In the genomic region with DNA sequence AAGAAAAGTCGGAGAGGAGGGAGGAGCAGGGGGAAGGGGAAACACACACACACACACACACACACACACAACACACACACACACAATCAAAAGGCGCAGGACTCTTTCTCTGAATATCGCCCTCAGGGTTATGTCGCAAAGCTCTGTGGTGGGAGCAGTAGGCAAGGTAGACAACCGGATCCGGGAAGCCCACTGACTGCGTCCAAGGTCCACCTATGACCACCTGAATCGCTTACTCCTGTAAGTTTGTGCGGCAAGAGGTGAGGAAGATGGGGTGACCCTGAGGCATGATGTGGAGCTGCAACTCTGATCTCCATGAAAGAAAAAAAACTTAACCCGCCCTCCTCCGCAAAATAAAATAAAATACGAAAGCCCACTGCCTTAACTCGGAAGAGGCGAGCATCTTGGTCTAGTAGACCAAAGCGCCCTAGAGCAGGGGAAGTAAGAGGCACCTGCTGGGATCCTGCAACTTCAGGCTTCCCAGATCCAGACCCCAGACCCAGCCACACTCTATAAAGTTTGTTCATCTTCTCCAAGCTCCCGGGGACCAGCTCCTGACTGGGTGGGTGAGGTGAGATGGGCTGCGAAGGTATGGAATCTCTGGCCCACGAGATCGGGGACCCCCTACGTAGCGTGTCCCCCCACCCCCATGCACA, we compare ENCODE assay signal across 9 mouse cellular contexts. TPM values are rescaled to one million over a fixed set of nuclear protein-coding genes. Genes with fewer than 3 reads are reported as not detected.
DNase-seq lines count a peak whose midpoint lies in the region; ATAC-seq lines count a peak whose summit lies in the region.
"Had no signal": no experiment of that assay in that cellular context is flagged by ENCODE, and none has a peak within 500 bp of the region (broad histone marks: within the 10 kb centered on the region; RNA-seq: fewer than 3 reads in every experiment).

No protein-coding gene starts in this region.

- H3K27me3 ChIP-seq in kidney, embryonic 14.5 days (ENCODE audit: control insufficient read depth, insufficient read depth, low read length) = no peaks in the 10 kb centered on the region
- H3K27me3 ChIP-seq in embryonic facial prominence, embryonic 14.5 days (replicated peaks; ENCODE audit: control insufficient read depth, insufficient read depth, low read length) = no peaks in the 10 kb centered on the region; the same call in none of the 2 replicates
- no peaks in the 10 kb centered on the region for H3K27me3 ChIP-seq in intestine, embryonic 15.5 days (replicated peaks)
- H3K27me3 ChIP-seq in midbrain, embryonic 16.5 days (ENCODE audit: control insufficient read depth, insufficient read depth, low read depth, low read length) = no peaks in the 10 kb centered on the region

- peak overlapping the region; percentile 60 for H3K4me2 ChIP-seq in kidney, embryonic 14.5 days (replicated peaks; ENCODE audit: low read depth, low read length)
- H3K4me2 ChIP-seq in embryonic facial prominence, embryonic 14.5 days (ENCODE audit: low read depth, low read length) = peak overlapping the region; percentile 90
- H3K4me2 ChIP-seq in intestine, embryonic 15.5 days (replicated peaks) = peak overlapping the region; percentile 91
- peak overlapping the region; percentile 67 for H3K4me2 ChIP-seq in midbrain, embryonic 16.5 days (ENCODE audit: low read length)

- peak overlapping the region; percentile 62 for H3K4me3 ChIP-seq in kidney, embryonic 14.5 days (ENCODE audit: low read length)
- peak overlapping the region; percentile 69 for H3K4me3 ChIP-seq in embryonic facial prominence, embryonic 14.5 days (ENCODE audit: low read depth, low read length)
- H3K4me3 ChIP-seq in intestine, embryonic 15.5 days (replicated peaks) = peak overlapping the region; percentile 75
- H3K4me3 ChIP-seq in midbrain, embryonic 16.5 days (ENCODE audit: low read depth, low read length) = peak overlapping the region; percentile 89

- no peaks in the 10 kb centered on the region for H3K9me3 ChIP-seq in kidney, embryonic 14.5 days (ENCODE audit: control insufficient read depth, low read length)
- no peaks in the 10 kb centered on the region for H3K9me3 ChIP-seq in embryonic facial prominence, embryonic 14.5 days (ENCODE audit: control insufficient read depth, low read length)
- H3K9me3 ChIP-seq in intestine, embryonic 15.5 days = no peaks in the 10 kb centered on the region
- no peaks in the 10 kb centered on the region for H3K9me3 ChIP-seq in midbrain, embryonic 16.5 days (replicated peaks; ENCODE audit: control insufficient read depth, low read length, poor library complexity, severe bottlenecking)

- WGBS in kidney, embryonic 14.5 days = 1% methylated on average over 21 of the region's 21 CpGs
- WGBS in embryonic facial prominence, embryonic 14.5 days = 2% methylated on average over 20 of the region's 21 CpGs
- WGBS in intestine, embryonic 15.5 days = 2% methylated on average over 21 of the region's 21 CpGs
- under 1% methylated on average over 21 of the region's 21 CpGs for WGBS in midbrain, embryonic 16.5 days

- no peak for ATAC-seq in kidney, embryonic 14.5 days (ENCODE audit: low FRiP score, low TSS enrichment)
- no peak for ATAC-seq in embryonic facial prominence, embryonic 14.5 days (ENCODE audit: low read depth)
- ATAC-seq in intestine, embryonic 15.5 days = 0 out of 2 replicates have a peak, but pooled peaks have one; percentile 6
- 0 out of 2 replicates have a peak, but pooled peaks have one; percentile 14 for ATAC-seq in midbrain, embryonic 16.5 days

- H3K36me3 ChIP-seq in kidney, embryonic 14.5 days (ENCODE audit: control insufficient read depth, insufficient read depth, low read length) = no peaks in the 10 kb centered on the region
- H3K36me3 ChIP-seq in embryonic facial prominence, embryonic 14.5 days (ENCODE audit: control insufficient read depth, insufficient read depth, low read length) = no peaks in the 10 kb centered on the region
- no peaks in the 10 kb centered on the region for H3K36me3 ChIP-seq in intestine, embryonic 15.5 days
- no peaks in the 10 kb centered on the region for H3K36me3 ChIP-seq in midbrain, embryonic 16.5 days (ENCODE audit: control insufficient read depth, insufficient read depth, low read length)
- H3K36me3 ChIP-seq: G1E had no signal

- no peak for DNase-seq in kidney, adult 9 months
- no peak for DNase-seq in embryonic facial prominence, embryonic 14.5 days (ENCODE audit: low spot score)
- no peak for DNase-seq in gastrocnemius, adult 18-20 months (ENCODE audit: low spot score)
- no peak for DNase-seq in layer of hippocampus, adult 9-11 months
- DNase-seq in adrenal gland, adult 8-10 months = no peak

- H3K9ac ChIP-seq in kidney, embryonic 14.5 days (ENCODE audit: low read depth, low read length) = peak overlapping the region; percentile 94
- peak overlapping the region; percentile 84 for H3K9ac ChIP-seq in embryonic facial prominence, embryonic 14.5 days (ENCODE audit: low read depth, low read length)
- peak overlapping the region; percentile 86 for H3K9ac ChIP-seq in intestine, embryonic 15.5 days
- H3K9ac ChIP-seq in midbrain, embryonic 16.5 days (ENCODE audit: low read depth, low read length) = peak overlapping the region; percentile 96

- H3K27ac ChIP-seq in kidney, embryonic 14.5 days (ENCODE audit: low read depth, low read length) = peak overlapping the region; percentile 90
- H3K27ac ChIP-seq in embryonic facial prominence, embryonic 14.5 days (replicated peaks; ENCODE audit: low read depth, low read length) = peak overlapping the region; percentile 76; the same call in 1 of the 2 replicates
- H3K27ac ChIP-seq in intestine, embryonic 15.5 days = no peak overlapping the region
- peak overlapping the region; percentile 97 for H3K27ac ChIP-seq in midbrain, embryonic 16.5 days (ENCODE audit: low read length)

- H3K4me1 ChIP-seq in kidney, embryonic 14.5 days (ENCODE audit: control insufficient read depth, insufficient read depth, low read length) = peaks cover 12% of the 10 kb centered on the region; the same call in 1 of the 2 replicates
- H3K4me1 ChIP-seq in embryonic facial prominence, embryonic 14.5 days (ENCODE audit: control insufficient read depth, insufficient read depth, low read length) = peaks cover 15% of the 10 kb centered on the region; the same call in 1 of the 2 replicates
- H3K4me1 ChIP-seq in intestine, embryonic 15.5 days (replicated peaks) = peaks cover 19% of the 10 kb centered on the region; the same call in 1 of the 2 replicates
- peaks cover 19% of the 10 kb centered on the region for H3K4me1 ChIP-seq in midbrain, embryonic 16.5 days (ENCODE audit: control insufficient read depth, insufficient read depth, low read length)

RNA-seq across cellular contexts. Expression of a gene that starts 1.1 kb away (rescaled TPM):
- 16.1 and 20.1 TPM in 2 replicates for polyA plus RNA-seq in kidney, embryonic 14.5 days (2014; fragmentation: Nextera tagmentation; extraction: Ambion mirVana)
- polyA plus RNA-seq in embryonic facial prominence, embryonic 14.5 days (2014; fragmentation: Nextera tagmentation; extraction: Ambion mirVana) = 4.9 and 5.2 TPM in 2 replicates
- 4.8 and 7.0 TPM in 2 replicates for polyA plus RNA-seq in intestine, embryonic 15.5 days (2015; fragmentation: Nextera tagmentation; extraction: Ambion mirVana)
- polyA plus RNA-seq in midbrain, embryonic 16.5 days (2015; fragmentation: Nextera tagmentation; extraction: Ambion mirVana) = 17.3 and 21.9 TPM in 2 replicates
- not detected for total RNA-seq in gastrocnemius, adult 18-20 months (2021)
- total RNA-seq in adrenal gland, adult 8-10 months (2022) = 1 to 10 TPM; 3.2 to 6.2 (median 5.4) TPM
- total RNA-seq: G1E had no signal
- polyA plus RNA-seq: G1E had no signal

Comparison
In these comparisons a context has a peak if more than half of its experiments do, and no peak if none do; other contexts are left out.
1. ATAC-seq: peak in intestine, embryonic 15.5 days (single experiment) and midbrain, embryonic 16.5 days (single experiment); none in kidney, embryonic 14.5 days (single experiment) and embryonic facial prominence, embryonic 14.5 days (single experiment).
2. Peak in every context shown above with its lines, with median percentiles within 50 percentile points of each other: H3K4me2 ChIP-seq, H3K4me3 ChIP-seq and H3K9ac ChIP-seq.